Comparison of ENCODE assay signal across 8 mouse cellular contexts in the genomic region with DNA sequence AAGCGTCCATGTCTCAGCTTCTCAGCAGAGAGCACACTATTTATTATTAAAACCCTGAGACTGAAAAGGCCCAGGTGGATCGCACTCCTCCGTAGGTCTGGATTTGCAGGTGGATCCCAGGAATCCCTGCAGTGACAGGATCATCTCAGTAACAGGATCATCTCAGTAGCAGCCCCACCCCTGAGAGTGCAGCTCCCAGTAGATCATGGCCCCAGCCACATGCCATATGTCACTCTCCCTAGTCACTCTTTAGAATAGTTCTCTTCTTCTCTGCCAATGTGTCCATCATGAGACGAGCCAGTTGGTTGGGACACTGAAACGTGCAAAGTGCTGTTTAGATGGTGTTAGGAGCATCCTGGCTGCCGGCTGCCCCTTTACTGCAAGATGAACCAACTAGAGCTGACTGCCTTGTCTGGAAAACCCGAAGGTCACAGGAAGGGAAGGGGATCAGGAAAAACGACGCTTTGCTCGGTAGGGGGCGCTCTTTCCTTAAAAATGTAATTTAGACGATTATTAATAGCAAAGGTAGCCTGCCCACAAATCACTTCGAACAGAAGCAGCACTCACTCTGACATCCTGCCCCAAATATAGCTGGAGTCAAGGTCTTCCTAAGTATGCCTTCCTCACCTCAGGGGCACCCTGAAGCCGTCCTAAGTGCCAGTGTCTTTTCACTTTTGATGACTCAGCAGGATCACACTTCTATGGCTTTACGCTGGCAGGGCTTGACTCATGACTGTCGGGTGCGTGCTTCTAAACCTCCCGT. TPM values are rescaled to one million over a fixed set of nuclear protein-coding genes. Genes with fewer than 3 reads are reported as not detected.
DNase-seq lines count a peak whose midpoint lies in the region; ATAC-seq and TF ChIP-seq lines count a peak whose summit lies in the region.

No protein-coding gene starts in this region.

- H3K4me2 ChIP-seq in hindbrain, embryonic 13.5 days, result no peak overlapping the region
- H3K4me2 ChIP-seq in lung, postnatal 0 days (replicated peaks; ENCODE audit: low read depth, low read length), result peak overlapping the region; percentile 42

- ATAC-seq in hindbrain, embryonic 13.5 days (ENCODE audit: low FRiP score), result peak; percentile 45
- peak; percentile 55 for ATAC-seq in lung, postnatal 0 days

- H3K4me3 ChIP-seq in hindbrain, embryonic 13.5 days, result no peak overlapping the region
- H3K4me3 ChIP-seq in lung, postnatal 0 days (ENCODE audit: low read depth, low read length), result peak overlapping the region; percentile 6; the same call in 1 of the 2 replicates

- TF ChIP-seq EP300 in lung, postnatal 0 days (IDR thresholded peaks at IDR 0.05), result no peak

- no peaks in the 10 kb centered on the region for H3K36me3 ChIP-seq in hindbrain, embryonic 13.5 days
- no peaks in the 10 kb centered on the region for H3K36me3 ChIP-seq in lung, postnatal 0 days (ENCODE audit: insufficient read depth, low read length)

- no peaks in the 10 kb centered on the region for H3K9me3 ChIP-seq in hindbrain, embryonic 13.5 days
- H3K9me3 ChIP-seq in lung, postnatal 0 days (ENCODE audit: low read length), result no peaks in the 10 kb centered on the region

- H3K9ac ChIP-seq in hindbrain, embryonic 13.5 days, result no peak overlapping the region; the same call in 1 of the 2 replicates
- H3K9ac ChIP-seq in lung, postnatal 0 days (replicated peaks; ENCODE audit: low read depth), result no peak overlapping the region

- peaks cover 60% of the 10 kb centered on the region for H3K4me1 ChIP-seq in hindbrain, embryonic 13.5 days (replicated peaks)
- peaks cover 25% of the 10 kb centered on the region for H3K4me1 ChIP-seq in lung, postnatal 0 days (ENCODE audit: insufficient read depth, low read depth, low read length)

- no peak overlapping the region for H3K27ac ChIP-seq in hindbrain, embryonic 13.5 days
- H3K27ac ChIP-seq in lung, postnatal 0 days (ENCODE audit: low read length), result peak overlapping the region; percentile 16; the same call in 1 of the 2 replicates

- TF ChIP-seq CTCF in lung, postnatal 0 days (IDR thresholded peaks at IDR 0.05), result peak; percentile 82

- peak; percentile 85 for DNase-seq in NIH3T3 (ENCODE audit: low read depth)
- peak; percentile 91 to 95 for DNase-seq in cerebellum, postnatal 10 days
- peak; percentile 76 to 80 for DNase-seq in frontal cortex, postnatal 36 days (ENCODE audit: low spot score in 2 of 2)
- peak; percentile 84 to 86 for DNase-seq in layer of hippocampus, postnatal 10 days (ENCODE audit: low spot score in 2 of 2)
- peak; percentile 90 for DNase-seq in lung, postnatal 0 days (ENCODE audit: low spot score)
- peak; percentile 65 for DNase-seq in ovary, postnatal 10 days (ENCODE audit: low spot score)
- DNase-seq in thymus, postnatal 0 days (ENCODE audit: low spot score), result peak; percentile 68

- WGBS in hindbrain, embryonic 13.5 days, result 36% methylated on average over 18 of the region's 18 CpGs
- 19% methylated on average over 18 of the region's 18 CpGs for WGBS in lung, postnatal 0 days

- H3K27me3 ChIP-seq in hindbrain, embryonic 13.5 days, result no peaks in the 10 kb centered on the region
- H3K27me3 ChIP-seq in lung, postnatal 0 days (replicated peaks; ENCODE audit: insufficient read depth, low read length), result no peaks in the 10 kb centered on the region

RNA-seq across cellular contexts. Expression of gene Map3k1, which starts 20.8 kb away (rescaled TPM):
- 12.0 and 13.2 TPM in 2 replicates for polyA plus RNA-seq in hindbrain, embryonic 13.5 days (2015; fragmentation: Nextera tagmentation; extraction: Ambion mirVana)
- 10 to 100 TPM; 21.2 to 25.6 TPM for total RNA-seq in layer of hippocampus, postnatal 10 days (2021)
- polyA plus RNA-seq in lung, postnatal 0 days (2015; fragmentation: Nextera tagmentation; extraction: Ambion mirVana), result 16.6 and 18.0 TPM in 2 replicates
- polyA plus RNA-seq in thymus, postnatal 0 days (2015; fragmentation: Nextera tagmentation; extraction: Ambion mirVana), result 35.8 and 42.7 TPM in 2 replicates
